Mouse (Mus musculus): ENCODE data around the gene Tldc1.

Gene Tldc1

DNA sequence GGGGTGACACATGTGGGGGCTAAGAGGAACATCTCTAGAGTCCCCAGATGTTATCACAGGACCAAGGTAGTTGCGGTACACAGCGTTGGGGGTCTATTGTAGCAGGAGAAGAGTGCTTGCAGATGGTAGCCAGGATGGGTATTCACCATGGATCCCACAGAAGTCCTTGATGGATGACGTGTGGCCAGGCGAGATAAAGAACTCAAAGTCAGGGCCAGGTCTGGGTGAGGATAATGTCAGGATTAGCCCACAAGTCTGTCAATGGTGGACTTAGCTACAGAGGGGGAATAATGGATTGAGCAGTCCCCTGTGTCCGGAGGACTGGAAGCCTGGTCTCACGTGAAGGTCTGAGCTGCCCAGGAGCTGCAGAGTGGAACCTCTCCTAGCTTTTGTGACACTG is 53.6 kb downstream of the Tldc1 start:
- DNase-seq (ENCODE audit: low spot score in 2 of 2) = no peak

GRCm38 (mm10) chr8:119723676-119724075 is 54.5 kb downstream of the Tldc1 start:
- DNase-seq (ENCODE audit: low spot score in 2 of 2) = no peak

DNA sequence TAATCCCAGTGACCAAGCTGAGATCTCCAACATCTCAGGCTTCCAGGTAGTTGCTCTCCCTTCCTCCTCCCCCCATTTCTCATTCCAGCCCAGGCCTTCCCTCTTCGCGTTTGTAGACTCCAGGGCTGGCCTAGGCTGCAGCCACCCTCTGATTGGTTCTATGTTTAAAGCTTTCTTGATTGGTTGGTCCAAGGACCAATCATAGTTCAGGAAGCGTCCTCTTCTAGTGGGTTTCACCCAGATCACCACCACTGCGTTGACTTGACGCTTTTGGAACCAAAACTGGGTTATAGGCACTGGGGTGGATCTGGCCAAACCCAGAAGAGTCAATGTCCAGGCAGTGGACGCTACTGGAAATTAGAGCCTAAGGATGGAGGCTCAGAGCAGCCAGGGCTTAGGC is 55.9 kb downstream of the Tldc1 start:
- no peak for DNase-seq (ENCODE audit: low spot score in 2 of 2)

DNA sequence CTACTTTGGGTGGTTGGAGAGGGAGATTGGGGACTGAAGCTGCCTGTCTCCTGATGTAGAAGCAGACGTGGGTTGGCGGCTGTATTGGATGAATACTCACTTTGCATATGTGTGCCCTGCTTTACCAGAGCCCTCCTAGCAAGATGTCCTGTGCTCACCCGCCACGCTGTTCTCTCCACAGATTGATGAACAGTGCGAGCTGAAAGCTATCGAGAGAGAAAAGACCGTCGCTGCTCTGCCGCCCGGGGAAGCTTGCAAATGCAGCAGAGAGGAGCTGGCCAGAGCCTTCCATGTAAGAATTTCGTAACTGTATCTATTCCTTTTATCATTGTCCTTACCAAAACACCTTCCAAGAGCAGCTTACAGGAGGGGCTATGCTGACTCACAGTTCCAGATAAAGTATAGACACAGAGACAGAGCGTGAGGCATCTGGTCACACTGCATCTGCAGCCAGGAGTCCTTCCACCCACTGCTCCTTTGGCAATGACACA is 59.2 kb downstream of the Tldc1 start:
- no peak for DNase-seq (ENCODE audit: low spot score in 2 of 2)

GRCm38 (mm10) chr8:119717765-119718164 is 60.5 kb downstream of the Tldc1 start:
- no peak for DNase-seq (ENCODE audit: low spot score in 2 of 2)

GRCm38 (mm10) chr8:119716730-119717299 is 61.4 kb downstream of the Tldc1 start:
- DNase-seq (ENCODE audit: low spot score in 2 of 2) = no peak

GRCm38 (mm10) chr8:119715221-119715620 is 63.0 kb downstream of the Tldc1 start:
- DNase-seq (ENCODE audit: low spot score in 2 of 2) = no peak

DNA sequence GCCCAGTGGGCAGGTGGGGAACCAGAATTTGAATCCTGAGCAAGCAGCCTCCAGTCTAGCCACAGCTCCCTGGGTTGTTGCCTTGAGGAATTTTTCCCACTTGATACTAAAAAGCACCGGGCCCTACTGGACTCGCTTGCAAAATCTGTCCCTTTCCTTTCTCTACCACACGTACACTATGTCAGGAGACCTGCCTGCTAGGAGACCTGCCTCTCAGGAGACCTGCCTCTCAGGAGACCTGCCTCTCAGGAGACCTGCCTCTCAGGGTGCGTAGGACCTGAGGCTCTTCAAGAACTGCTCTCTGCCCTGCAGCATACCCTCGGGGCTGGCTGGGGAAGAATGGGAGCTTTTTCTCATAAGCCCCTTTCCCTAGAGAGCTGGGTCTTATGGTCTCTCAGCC is 64.8 kb downstream of the Tldc1 start:
- no peak for DNase-seq (ENCODE audit: low spot score in 2 of 2)

DNA sequence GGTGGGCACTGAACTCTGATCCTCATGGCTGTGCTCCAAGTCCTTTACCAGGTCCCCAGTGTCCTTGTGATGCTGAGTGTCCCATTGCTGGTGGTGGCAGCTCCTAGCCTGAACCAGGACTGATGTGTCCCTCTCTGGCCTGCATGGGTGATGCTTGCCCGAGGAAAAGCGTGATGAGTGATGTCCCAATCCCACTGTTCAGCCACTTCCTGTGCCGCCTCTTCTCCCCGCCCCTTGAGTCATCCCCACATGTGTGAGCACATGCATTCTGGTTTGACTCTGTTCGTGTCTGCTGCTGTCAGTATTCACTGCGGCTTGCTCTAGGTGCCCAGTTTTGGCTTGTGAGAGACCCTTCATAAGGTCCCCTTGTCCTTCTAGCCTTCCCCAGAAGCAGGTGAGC is 66.0 kb downstream of the Tldc1 start:
- no peak for DNase-seq (ENCODE audit: low spot score in 2 of 2)

Measured in frontal cortex, postnatal 10 days (tissue).